Mouse (Mus musculus) Patski (cell line): ENCODE measurements around the gene Pim3. TPM values are rescaled to one million over a fixed set of nuclear protein-coding genes. Genes with fewer than 3 reads are reported as not detected.

Source experiments
- ATAC-seq: fragments of 100-300 bp; one replicate; pipeline ENCODE4 v1.8.0; 2021
- CTCF ChIA-PET: fragments of 350-600 bp; sonication (Branson Sonifier 250); formaldehyde crosslinking; loops from one replicate; lab custom pipeline; 2022; ENCODE audit warnings: inconsistent platforms; lab: Charles Lee
- POLR2A ChIA-PET: fragments of 350-600 bp; sonication (Branson Sonifier 250); formaldehyde crosslinking; loops from one replicate; lab custom pipeline; 2022; ENCODE audit warnings: antibody characterized with exemption, inconsistent platforms; lab: Charles Lee
- DNase-seq: peaks from one replicate; pipeline ENCODE4 v3.0.0-alpha.2; 2011; ENCODE audit warnings: low read depth, low spot score
- H3K27me3 ChIP-seq: fragments of 371-371 bp; one replicate; pipeline ENCODE4 v1.5.1; 2021
- CTCF ChIP-seq: fragments of 100-300 bp; IDR thresholded peaks from one replicate; pipeline ENCODE4 v1.5.1; 2021
- in situ Hi-C: fragments of 300-500 bp; cut with MboI; formaldehyde crosslinking; loops from 3 replicates; pipeline ENCODE4 v1.11.1; 2018; ENCODE audit warnings: low pct_unique_long_range_greater_than_20kb, mixed read lengths
- polyA plus RNA-seq: library from polyadenylated mRNA; unstranded; gene quantifications from one replicate; pipeline ENCODE4 v1.2.3, GENCODE M21; 2021

Pim3 gene
- polyA plus RNA-seq, 1 experiment from 2014 or later = 149 TPM

DNA sequence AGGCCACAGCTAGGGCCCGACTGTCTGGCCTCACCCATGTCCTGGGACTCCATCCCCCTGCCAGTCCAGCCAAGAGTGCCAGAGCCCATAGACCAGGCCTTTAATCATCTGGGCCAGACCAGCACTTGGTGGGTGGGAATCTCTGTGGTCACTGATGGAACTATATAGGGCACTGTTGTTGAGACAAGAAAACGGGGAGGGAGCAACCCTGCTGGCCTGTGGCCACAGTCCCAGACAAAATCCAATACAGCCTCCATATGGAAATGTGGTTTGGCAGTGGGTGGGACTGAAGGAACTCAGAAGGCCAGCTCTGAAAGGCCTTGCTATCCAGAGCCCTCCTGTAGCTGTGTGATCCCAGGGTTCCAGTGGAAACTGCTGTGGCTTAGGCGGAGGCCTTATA, 27.0 kb downstream of the Pim3 start:
- peaks cover 3% of the 10 kb centered on the region for H3K27me3 ChIP-seq
- ATAC-seq (no peak), DNase-seq (no peak)
- POLR2A ChIA-PET = no interaction called here
- CTCF ChIA-PET = interaction anchor here (1.2 to 1.3 kb wide), 2 partner anchors 11 to 13 kb away, joined by 3 read pairs; no protein-coding TSS in a partner anchor
- TF ChIP-seq CTCF = no peak
- in situ Hi-C loops = no loop called here

DNA sequence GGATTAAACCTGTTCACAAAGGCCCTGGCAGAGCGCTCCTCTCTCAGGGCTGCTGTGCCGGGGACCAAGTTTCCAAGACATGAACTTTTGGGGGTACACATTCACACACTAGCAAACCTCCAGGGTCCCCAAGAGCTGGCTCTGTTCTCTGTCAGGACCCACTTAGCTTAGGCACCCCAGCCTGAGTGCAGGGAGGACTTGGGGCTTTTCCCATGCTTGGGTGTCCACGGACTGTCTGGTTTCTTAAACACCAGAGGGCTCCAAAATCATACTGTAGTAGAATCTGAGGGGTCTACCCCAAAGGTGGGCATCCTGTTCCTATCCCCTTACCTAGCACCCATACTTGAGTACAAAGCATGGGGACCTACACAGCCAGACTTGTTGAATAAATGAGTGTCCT, 28.0 kb downstream of the Pim3 start:
- peaks cover 3% of the 10 kb centered on the region for H3K27me3 ChIP-seq
- DNase-seq (no peak), ATAC-seq (no peak)
- CTCF ChIA-PET = interaction anchor here (1.2 kb wide), 1 partner anchor 13 kb away, joined by 3 read pairs; no protein-coding TSS in a partner anchor
- no peak for TF ChIP-seq CTCF
- POLR2A ChIA-PET = interaction anchor here (0.7 kb wide), 1 partner anchor 32 kb away, joined by 3 read pairs; no protein-coding TSS in a partner anchor
- in situ Hi-C loops = no loop called here

DNA sequence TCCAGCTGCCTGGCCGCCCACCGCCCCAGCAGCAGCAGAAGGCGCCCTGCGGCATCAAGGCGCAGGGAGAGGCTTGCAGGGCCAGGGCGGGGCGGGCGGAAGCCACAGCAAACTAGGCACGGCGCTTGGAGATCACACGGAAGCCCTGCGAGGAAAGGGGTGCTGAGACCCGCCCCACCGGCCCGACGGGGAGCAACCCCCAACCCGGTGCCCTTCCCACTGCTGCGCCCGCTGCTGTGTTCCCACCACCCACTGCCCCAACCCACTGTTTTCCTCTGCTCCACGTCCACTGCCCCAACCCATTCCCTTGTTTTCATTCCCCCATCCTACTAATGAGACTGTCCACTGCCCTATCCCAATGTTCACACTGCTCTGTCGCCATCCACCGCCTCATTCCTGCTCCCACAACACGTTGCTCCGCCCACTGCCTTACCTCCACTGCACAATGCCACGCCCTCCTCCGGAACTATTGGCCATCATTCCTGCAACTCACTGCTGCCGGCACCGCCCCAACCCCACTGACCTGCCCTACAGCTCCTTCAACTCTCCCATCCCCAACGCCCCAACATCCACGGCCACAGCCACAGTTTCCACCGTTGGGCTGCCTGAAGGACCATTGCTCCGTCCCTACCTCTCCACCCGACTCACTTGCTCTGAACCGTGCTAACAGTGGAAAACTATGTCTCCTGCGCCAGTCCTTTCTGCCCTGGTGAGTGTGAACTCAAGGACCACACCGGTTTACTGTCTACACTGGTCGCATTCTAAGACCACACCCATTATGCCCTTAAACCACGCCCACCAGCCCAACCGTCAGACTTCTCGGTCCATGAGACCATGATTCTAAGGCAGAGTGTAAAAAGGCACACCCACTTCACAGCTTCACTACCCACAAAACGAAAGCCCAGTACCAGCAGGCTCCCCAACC, 29.0 kb downstream of the Pim3 start:
- H3K27me3 ChIP-seq = peaks cover 12% of the 10 kb centered on the region
- POLR2A ChIA-PET = no interaction called here
- peak; percentile 45 for ATAC-seq
- DNase-seq = no peak
- TF ChIP-seq CTCF = no peak
- CTCF ChIA-PET = no interaction called here
- in situ Hi-C loops = no loop called here

DNA sequence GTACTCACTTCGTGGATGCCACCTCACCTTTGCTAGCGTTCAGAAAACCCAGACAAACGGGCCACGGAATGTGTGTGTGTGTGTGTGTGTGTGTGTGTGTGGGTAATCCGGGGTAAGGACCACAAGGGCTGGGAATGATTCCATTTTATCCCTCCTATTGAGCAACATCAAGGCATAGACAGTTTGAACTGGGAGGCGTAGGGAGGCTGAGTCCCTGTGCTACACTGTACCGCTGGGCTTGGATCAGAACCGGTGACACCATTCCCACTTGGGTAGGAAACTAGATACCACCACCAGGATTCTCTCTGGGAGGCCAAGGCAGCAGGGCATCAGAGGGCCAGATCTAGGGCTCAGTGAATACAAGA, 29.7 kb downstream of the Pim3 start:
- peaks cover 12% of the 10 kb centered on the region for H3K27me3 ChIP-seq
- no peak for ATAC-seq
- in situ Hi-C loops = no loop called here
- ChIA-PET CTCF (no interaction called here), POLR2A (no interaction called here)
- no peak for DNase-seq
- TF ChIP-seq CTCF = no peak

DNA sequence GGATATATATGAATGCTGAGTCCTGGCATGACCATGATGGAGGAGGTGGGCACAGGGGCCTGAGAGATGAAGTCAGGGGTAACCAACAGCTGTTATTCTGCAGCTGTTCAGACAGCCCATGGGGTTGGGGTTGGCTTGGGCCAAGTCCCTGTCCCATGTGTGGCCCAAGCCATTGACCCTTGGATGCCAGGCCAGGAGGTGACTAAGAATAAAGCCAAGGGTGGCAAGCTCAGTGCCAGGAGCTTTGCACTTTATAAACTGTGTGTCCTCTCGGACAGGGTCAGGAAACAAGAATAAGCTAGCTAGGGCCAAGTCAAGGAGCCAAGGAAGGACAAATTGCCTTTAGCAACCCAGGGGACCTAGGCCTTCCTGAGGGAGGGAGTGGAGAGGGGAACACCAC, 30.3 kb downstream of the Pim3 start:
- DNase-seq (no peak), ATAC-seq (no peak)
- POLR2A ChIA-PET = no interaction called here
- no peak for TF ChIP-seq CTCF
- in situ Hi-C loops = no loop called here
- CTCF ChIA-PET = interaction anchor here (1.2 kb wide), 1 partner anchor 16 kb away, joined by 6 read pairs; no protein-coding TSS in a partner anchor
- H3K27me3 ChIP-seq = peaks cover 12% of the 10 kb centered on the region

DNA sequence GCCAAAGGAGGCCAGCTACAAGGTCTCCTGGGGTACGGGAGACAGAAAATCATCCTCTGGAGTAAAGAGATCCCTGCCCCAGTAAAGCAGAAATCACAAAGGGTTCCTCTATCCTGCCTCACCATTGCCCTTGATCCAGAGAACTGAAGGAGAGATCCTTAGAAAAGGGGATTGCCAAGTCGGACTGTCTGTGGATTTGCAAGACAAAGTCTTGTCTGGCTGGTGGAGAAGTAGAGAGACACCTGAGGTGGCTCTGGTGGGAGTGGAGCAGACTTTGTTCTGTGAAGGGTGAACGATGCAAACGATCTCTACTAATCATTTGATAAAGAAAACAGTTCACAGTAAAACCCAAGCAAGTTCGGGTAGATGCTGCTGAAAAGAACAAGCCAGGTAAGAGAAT, 30.9 kb downstream of the Pim3 start:
- TF ChIP-seq CTCF = no peak
- H3K27me3 ChIP-seq = peaks cover 14% of the 10 kb centered on the region
- in situ Hi-C loops = no loop called here
- DNase-seq = no peak
- ATAC-seq = no peak
- ChIA-PET POLR2A (no interaction called here), CTCF (interaction anchor here (1.2 kb wide), 1 partner anchor 17 kb away, joined by 6 read pairs; no protein-coding TSS in a partner anchor)

DNA sequence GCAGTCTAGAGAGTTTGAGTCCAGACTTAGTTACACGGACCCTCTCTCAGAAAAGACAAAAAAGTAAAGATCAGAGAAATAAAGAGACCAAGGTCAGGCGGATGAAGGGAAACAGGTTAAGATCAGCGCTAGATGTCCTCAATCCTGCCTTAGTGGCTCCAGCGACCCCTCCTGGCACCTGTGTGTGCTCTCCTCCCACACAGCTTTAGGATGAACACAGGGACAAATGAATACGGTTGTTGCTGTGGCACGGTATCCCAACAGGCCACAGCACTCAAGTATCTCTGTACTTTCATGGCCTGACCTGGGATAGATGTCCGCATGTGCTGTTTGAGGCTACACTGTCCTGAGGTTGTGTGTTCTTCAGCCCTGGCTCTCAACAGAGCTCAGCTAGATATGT, 33.1 kb downstream of the Pim3 start:
- no peak for ATAC-seq
- ChIA-PET POLR2A (no interaction called here), CTCF (no interaction called here)
- peaks cover 19% of the 10 kb centered on the region for H3K27me3 ChIP-seq
- TF ChIP-seq CTCF = no peak
- in situ Hi-C loops = no loop called here
- DNase-seq = no peak

DNA sequence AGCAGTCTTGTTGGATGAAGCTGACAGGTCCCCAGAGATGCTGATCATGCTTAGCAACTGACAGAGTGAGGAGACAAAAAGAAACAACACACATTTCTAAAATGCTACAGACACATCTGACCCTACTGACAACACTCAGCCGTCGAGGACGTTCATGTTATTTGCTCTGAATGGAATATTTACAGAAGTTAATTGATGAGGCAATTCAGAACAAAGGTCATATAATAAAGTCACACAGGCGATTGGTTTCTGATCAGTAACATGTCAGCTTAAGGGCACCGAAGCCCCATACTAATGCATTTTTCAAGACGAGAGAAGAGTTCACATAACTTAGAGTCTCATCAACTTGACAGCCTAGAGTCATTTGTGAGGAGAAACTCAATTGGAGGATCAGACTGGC, 33.9 kb downstream of the Pim3 start:
- TF ChIP-seq CTCF = no peak
- CTCF ChIA-PET = no interaction called here
- POLR2A ChIA-PET = no interaction called here
- in situ Hi-C loops = no loop called here
- ATAC-seq = no peak
- peaks cover 17% of the 10 kb centered on the region for H3K27me3 ChIP-seq
- DNase-seq = no peak

DNA sequence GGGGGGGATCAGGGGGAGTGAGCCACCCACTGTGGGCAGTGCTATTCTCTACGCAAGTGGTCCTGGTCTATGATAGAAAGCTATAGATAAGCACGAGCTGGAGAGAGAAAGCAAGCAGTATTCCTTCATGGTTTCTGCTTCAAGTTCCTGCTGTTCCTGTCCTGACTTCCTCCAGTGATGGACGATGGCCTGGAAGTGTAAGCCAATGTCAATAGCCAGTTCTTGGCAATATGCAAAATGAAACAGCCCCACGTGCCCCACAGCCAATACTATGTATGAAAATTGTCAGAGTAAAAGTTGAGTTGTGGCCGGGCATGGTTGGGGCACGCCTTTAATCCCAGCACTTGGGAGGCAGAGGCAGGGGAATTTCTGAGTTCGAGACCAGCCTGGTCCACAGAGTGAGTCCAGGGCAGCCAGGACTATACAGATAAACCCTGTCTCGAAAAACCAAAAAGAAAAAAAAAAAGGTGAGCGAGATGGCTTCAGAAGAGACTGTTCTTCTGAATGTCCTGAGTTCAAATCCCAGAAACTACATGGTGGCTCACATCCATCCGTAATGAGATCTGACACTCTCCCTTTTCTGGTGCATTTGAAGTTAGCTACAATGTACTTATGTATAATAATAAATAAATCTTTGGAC, 34.5 kb downstream of the Pim3 start:
- POLR2A ChIA-PET = no interaction called here
- ATAC-seq = no peak
- peaks cover 17% of the 10 kb centered on the region for H3K27me3 ChIP-seq
- TF ChIP-seq CTCF = no peak
- no peak for DNase-seq
- in situ Hi-C loops = no loop called here
- CTCF ChIA-PET = no interaction called here

DNA sequence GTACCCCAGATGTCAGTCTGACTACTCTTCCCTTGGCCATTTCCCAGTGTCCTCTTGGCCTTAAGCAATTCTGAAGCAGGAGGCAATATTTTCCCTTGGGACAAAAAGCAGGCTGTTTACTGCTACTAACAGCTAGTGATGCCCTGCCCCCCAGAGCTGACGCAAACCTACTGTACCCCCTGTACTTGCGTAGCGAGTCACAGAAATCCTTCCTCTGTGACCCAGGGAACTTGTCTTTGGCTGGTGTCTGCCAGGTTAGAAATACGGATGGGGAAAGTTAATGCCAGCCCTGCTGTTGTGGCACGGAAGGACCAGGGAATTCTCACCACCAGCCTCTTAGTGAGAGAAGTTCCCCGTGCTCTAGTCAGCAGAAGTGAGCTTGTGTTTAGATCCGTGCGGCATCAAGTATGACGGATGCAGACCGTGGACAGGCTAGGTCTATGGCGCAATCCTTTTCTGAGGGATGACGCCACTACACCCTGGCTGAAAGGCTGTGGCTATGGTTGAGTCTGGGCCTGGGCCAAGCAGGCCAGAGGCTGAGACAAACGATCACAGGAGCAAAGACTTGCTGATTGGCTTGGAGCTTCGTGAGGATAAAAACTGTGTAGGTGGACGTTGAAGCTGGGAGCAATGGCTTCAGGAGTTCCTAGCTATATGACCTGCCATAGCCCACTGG, 40.4 kb downstream of the Pim3 start:
- CTCF ChIA-PET = no interaction called here
- no peak for ATAC-seq
- POLR2A ChIA-PET = no interaction called here
- in situ Hi-C loops = no loop called here
- TF ChIP-seq CTCF = no peak
- no peak for DNase-seq
- peaks cover 16% of the 10 kb centered on the region for H3K27me3 ChIP-seq

DNA sequence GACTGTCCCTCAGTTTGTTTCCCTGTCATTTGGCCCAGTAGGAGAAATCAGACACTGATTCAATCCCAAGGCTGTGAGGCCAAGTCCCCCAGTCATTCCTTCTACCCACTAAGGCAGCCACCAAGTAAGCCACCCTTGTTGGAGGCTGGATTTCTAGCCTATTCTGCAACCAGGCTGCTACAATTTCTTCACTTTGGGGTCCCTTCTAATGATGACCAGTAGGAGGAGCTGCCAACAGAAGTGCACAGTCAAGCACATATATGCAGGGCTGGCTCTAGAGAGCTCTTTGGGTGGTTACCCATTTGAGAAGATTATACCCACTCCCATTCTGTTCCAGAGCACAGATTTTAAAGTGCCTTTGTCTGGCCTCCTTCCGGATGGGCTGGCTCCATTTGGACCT, 41.1 kb downstream of the Pim3 start:
- in situ Hi-C loops = no loop called here

More for the DNA sequence above, 41.1 kb downstream of the Pim3 start:
- DNase-seq (no peak), ATAC-seq (no peak)
- no peak for TF ChIP-seq CTCF
- CTCF ChIA-PET = no interaction called here
- H3K27me3 ChIP-seq = peaks cover 13% of the 10 kb centered on the region
- POLR2A ChIA-PET = no interaction called here
